Mouse (Mus musculus) midbrain, embryonic 15.5 days (tissue): ENCODE results near the gene Cox19. TPM values are rescaled to one million over a fixed set of nuclear protein-coding genes. Genes with fewer than 3 reads are reported as not detected.
"Not testable (repeated sequence)": the region's sequence is repeated elsewhere in the genome, so short reads cannot be mapped to it uniquely, and the experiment has no call there.

Experiments
- ATAC-seq: fragments of 200-750 bp; cut with Nextera tagmentation; replicated peaks from 2 replicates; pipeline ENCODE4 v1.8.0; 2017; ENCODE audit warnings: moderate TSS enrichment
- H3K27ac ChIP-seq: fragments of 300-500 bp; sonication (generic); 2 replicates; pipeline ENCODE4 v1.5.1; 2015; ENCODE audit warnings: mild to moderate bottlenecking, inconsistent platforms
- H3K27me3 ChIP-seq: fragments of 300-500 bp; sonication (generic); replicated peaks from 2 replicates; pipeline ENCODE4 v1.6.1; 2015; ENCODE audit warnings: inconsistent platforms
- H3K36me3 ChIP-seq: fragments of 300-500 bp; sonication (generic); replicated peaks from 2 replicates; pipeline ENCODE4 v1.6.1; 2015; ENCODE audit warnings: inconsistent platforms
- H3K4me1 ChIP-seq: fragments of 300-500 bp; sonication (generic); 2 replicates; pipeline ENCODE4 v1.6.1; 2015; ENCODE audit warnings: inconsistent platforms
- H3K4me2 ChIP-seq: fragments of 300-500 bp; sonication (generic); 2 replicates; pipeline ENCODE4 v1.6.1; 2015; ENCODE audit warnings: inconsistent platforms, mild to moderate bottlenecking, moderate library complexity
- H3K4me3 ChIP-seq: fragments of 300-500 bp; sonication (generic); 2 replicates; pipeline ENCODE4 v1.5.1; 2015; ENCODE audit warnings: mild to moderate bottlenecking, inconsistent platforms
- H3K9ac ChIP-seq: fragments of 300-500 bp; sonication (generic); 2 replicates; pipeline ENCODE4 v1.6.1; 2015; ENCODE audit warnings: mild to moderate bottlenecking, inconsistent platforms
- H3K9me3 ChIP-seq: fragments of 300-500 bp; sonication (generic); 2 replicates; pipeline ENCODE4 v1.6.1; 2016; ENCODE audit warnings: inconsistent platforms
- WGBS: fragments of 180-500 bp; shearing (Covaris S2); methylation state at CpG from one replicate; pipeline ENCODE4 v1.1.7; 2015; ENCODE audit warnings: mixed read lengths; 5-methylcytosine and 5-hydroxymethylcytosine counted together
- polyA plus RNA-seq: library from polyadenylated mRNA; unstranded; fragments of >200 nt; fragmentation: Nextera tagmentation; extraction: Ambion mirVana; gene quantifications from 2 replicates; pipeline ENCODE4 v1.2.1, GENCODE M21; 2015

Cox19 gene
- polyA plus RNA-seq: 106 and 108 TPM in 2 replicates

GRCm38 (mm10) chr5:139351134-139351533 is at the start of gene Cox19:
Gene Cox19, minus strand, starts transcription at chr5:139351418.
- 55% methylated on average over 5 of the region's 5 CpGs for WGBS
- H3K9ac ChIP-seq: no peak within 1 kb of the TSS
- H3K36me3 ChIP-seq: no peaks in the 10 kb centered on the region

DNA sequence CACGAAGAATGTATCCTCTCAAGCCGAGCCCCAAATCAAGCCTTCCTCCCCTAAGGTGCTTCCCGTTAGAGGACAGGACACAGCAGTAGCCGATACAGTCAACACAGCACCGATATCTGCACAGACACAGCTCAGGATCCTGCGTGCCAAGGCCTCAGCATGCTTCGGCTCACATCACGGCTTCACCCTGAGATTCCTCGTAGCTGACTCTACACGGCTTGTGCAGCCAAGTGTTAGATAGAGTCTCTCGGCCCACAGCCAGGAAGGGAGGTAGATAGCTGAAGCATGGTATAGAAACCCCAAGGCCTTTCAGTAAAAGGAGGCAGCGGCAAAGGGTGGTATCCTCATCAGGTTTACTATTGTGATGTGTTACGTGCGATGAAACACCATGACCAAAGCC is 48.8 kb upstream of the Cox19 start:
- Histone ChIP-seq H3K4me2 (no peak overlapping the region), H3K4me3 (no peak overlapping the region), H3K27me3 (no peaks in the 10 kb centered on the region), H3K27ac (no peak overlapping the region), H3K4me1 (peaks cover 3% of the 10 kb centered on the region; the same call in 1 of the 2 replicates), H3K9me3 (no peaks in the 10 kb centered on the region), H3K36me3 (no peaks in the 10 kb centered on the region), H3K9ac (no peak overlapping the region)
- ATAC-seq: no peak
- WGBS: 88% methylated on average over 14 of the region's 14 CpGs

More at GRCm38 (mm10) chr5:139351134-139351533, at the start of gene Cox19:
- no peak within 1 kb of the TSS for H3K4me3 ChIP-seq
- H3K9me3 ChIP-seq: no peaks in the 10 kb centered on the region
- H3K4me2 ChIP-seq: no peak within 1 kb of the TSS
- no peaks in the 10 kb centered on the region for H3K27me3 ChIP-seq
- H3K27ac ChIP-seq: no peak within 1 kb of the TSS
- no peak for ATAC-seq
- no peaks in the 10 kb centered on the region; the same call in 1 of the 2 replicates for H3K4me1 ChIP-seq

- no peak overlapping the region for H3K27ac ChIP-seq
- H3K27me3 ChIP-seq: no peaks in the 10 kb centered on the region
- peaks cover 3% of the 10 kb centered on the region; the same call in 1 of the 2 replicates for H3K4me1 ChIP-seq
- ATAC-seq: no peak
- no peaks in the 10 kb centered on the region for H3K36me3 ChIP-seq
- no peak overlapping the region for H3K4me3 ChIP-seq
- H3K9me3 ChIP-seq: no peaks in the 10 kb centered on the region
- WGBS: 83% methylated on average over 5 of the region's 5 CpGs
- H3K9ac ChIP-seq: no peak overlapping the region
- no peak overlapping the region for H3K4me2 ChIP-seq
Measured at GRCm38 (mm10) chr5:139398786-139399185, 47.6 kb upstream of the Cox19 start.

DNA sequence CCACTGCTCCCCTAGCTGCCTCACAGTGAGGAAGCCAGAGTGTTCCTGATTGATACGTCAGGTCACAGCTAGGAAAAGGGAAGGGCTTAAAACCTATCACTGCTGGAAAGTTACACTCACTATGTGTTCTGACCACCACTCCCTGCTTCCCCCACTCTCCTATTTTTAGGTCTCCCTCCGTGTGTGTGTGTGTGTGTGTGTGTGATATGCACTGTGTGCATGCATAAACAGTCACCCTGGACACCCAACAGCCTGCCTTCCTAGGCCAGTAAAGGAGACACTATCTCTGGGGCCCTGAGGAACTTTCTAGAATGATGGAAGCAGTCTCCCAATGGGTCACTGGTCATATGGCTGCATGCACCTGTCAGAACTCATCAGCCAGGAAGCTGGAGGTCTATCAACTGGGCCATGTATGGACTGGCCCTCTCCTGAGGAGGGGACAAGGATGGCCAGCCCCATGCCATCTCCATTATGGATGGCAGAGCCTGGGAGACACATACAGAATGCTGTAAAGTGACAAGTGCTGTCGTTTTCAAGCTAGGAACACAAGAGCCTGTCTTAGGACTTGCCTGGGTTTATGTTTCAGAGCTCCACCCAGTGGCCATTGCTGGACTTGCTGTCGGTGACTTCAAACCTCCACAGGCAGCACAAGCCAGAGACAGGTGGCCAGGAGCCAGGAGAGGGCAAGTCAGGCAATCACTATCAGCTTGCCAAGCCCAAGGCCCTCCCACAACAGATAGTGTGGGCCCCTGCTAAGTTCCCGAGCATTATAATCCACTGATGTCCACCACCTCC is 46.9 kb upstream of the Cox19 start:
- Histone ChIP-seq H3K9ac (no peak overlapping the region), H3K27ac (no peak overlapping the region), H3K4me1 (peaks cover 3% of the 10 kb centered on the region; the same call in 1 of the 2 replicates), H3K9me3 (no peaks in the 10 kb centered on the region), H3K36me3 (no peaks in the 10 kb centered on the region), H3K4me2 (no peak overlapping the region), H3K4me3 (no peak overlapping the region), H3K27me3 (no peaks in the 10 kb centered on the region)
- peak; percentile 75 for ATAC-seq
- 37% methylated on average over 5 of the region's 5 CpGs for WGBS

GRCm38 (mm10) chr5:139397359-139397916 is 46.2 kb upstream of the Cox19 start:
- Histone ChIP-seq H3K27ac (no peak overlapping the region), H3K4me1 (peaks cover 3% of the 10 kb centered on the region; the same call in 1 of the 2 replicates), H3K36me3 (no peaks in the 10 kb centered on the region), H3K9ac (no peak overlapping the region), H3K9me3 (no peaks in the 10 kb centered on the region), H3K4me2 (no peak overlapping the region), H3K4me3 (no peak overlapping the region), H3K27me3 (no peaks in the 10 kb centered on the region)
- WGBS: 89% methylated on average over 4 of the region's 4 CpGs
- no peak for ATAC-seq

- H3K9ac ChIP-seq: no peak overlapping the region
- H3K27me3 ChIP-seq: no peaks in the 10 kb centered on the region
- no peak for ATAC-seq
- no peak overlapping the region for H3K27ac ChIP-seq
- H3K36me3 ChIP-seq: no peaks in the 10 kb centered on the region
- H3K4me1 ChIP-seq: peaks cover 3% of the 10 kb centered on the region; the same call in 1 of the 2 replicates
- H3K4me3 ChIP-seq: no peak overlapping the region
- WGBS: 96% methylated on average over 4 of the region's 4 CpGs
- no peaks in the 10 kb centered on the region for H3K9me3 ChIP-seq
- no peak overlapping the region for H3K4me2 ChIP-seq
Measured at GRCm38 (mm10) chr5:139395528-139395927, 44.3 kb upstream of the Cox19 start.

- peaks cover 8% of the 10 kb centered on the region; the same call in 1 of the 2 replicates for H3K4me1 ChIP-seq
- no peaks in the 10 kb centered on the region for H3K36me3 ChIP-seq
- H3K4me3 ChIP-seq: no peak overlapping the region
- H3K9ac ChIP-seq: no peak overlapping the region
- WGBS: 60% methylated on average over 7 of the region's 7 CpGs
- no peaks in the 10 kb centered on the region for H3K9me3 ChIP-seq
- H3K4me2 ChIP-seq: no peak overlapping the region
- H3K27me3 ChIP-seq: no peaks in the 10 kb centered on the region
- H3K27ac ChIP-seq: no peak overlapping the region
- no peak for ATAC-seq
Measured at GRCm38 (mm10) chr5:139394399-139394798, 43.2 kb upstream of the Cox19 start.

- H3K9ac ChIP-seq: no peak overlapping the region
- H3K4me2 ChIP-seq: no peak overlapping the region
- no peak for ATAC-seq
- no peaks in the 10 kb centered on the region for H3K9me3 ChIP-seq
- peaks cover 19% of the 10 kb centered on the region for H3K4me1 ChIP-seq
- WGBS: 88% methylated on average over 16 of the region's 16 CpGs
- no peaks in the 10 kb centered on the region for H3K36me3 ChIP-seq
- no peak overlapping the region for H3K27ac ChIP-seq
- no peak overlapping the region for H3K4me3 ChIP-seq
- H3K27me3 ChIP-seq: no peaks in the 10 kb centered on the region
Measured at GRCm38 (mm10) chr5:139393197-139393588, 42.0 kb upstream of the Cox19 start.

DNA sequence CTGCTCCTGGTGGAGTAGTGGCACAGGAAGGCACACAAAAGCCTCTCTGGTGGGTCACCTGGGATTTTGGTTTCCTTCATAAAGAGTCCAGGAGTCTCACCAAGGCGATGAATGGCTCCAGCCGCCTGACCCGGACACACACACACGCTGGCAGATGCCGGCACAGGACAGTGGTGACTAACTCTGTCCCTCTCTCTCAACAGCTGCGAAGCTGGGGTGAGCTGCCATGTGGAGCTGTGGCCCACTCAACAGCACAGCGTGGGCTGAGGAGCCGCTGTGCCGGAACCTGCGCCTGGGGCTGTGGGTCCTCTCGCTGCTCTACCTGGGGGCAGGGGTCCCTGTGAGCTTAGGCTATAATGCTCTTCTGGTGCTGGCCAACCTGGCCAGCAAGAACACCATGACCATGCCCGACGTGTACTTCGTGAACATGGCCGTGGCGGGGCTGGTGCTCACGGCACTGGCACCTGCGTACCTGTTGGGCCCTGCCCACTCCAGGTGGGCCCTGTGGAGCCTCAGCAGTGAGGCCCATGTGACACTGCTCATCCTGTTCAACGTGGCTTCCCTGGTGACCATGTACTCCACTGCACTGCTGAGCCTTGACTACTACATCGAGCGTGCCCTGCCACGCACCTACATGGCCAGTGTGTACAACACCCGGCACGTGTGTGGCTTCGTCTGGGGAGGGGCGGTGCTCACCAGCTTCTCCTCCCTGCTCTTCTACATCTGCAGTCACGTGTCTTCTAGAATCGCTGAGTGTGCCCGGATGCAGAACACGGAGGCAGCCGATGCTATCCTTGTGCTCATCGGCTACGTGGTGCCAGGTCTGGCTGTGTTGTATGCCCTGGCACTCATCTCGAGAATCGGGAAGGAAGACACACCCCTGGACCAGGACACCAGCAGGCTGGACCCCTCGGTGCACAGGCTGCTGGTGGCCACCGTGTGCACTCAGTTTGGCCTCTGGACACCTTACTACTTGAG is 41.3 kb upstream of the Cox19 start:
- WGBS: 95% methylated on average over 37 of the region's 37 CpGs
- H3K9me3 ChIP-seq: no peaks in the 10 kb centered on the region
- no peak overlapping the region for H3K27ac ChIP-seq
- no peak overlapping the region for H3K4me2 ChIP-seq
- peaks cover 22% of the 10 kb centered on the region for H3K4me1 ChIP-seq
- no peaks in the 10 kb centered on the region for H3K36me3 ChIP-seq
- no peak for ATAC-seq
- no peak overlapping the region for H3K4me3 ChIP-seq
- no peak overlapping the region for H3K9ac ChIP-seq
- no peaks in the 10 kb centered on the region for H3K27me3 ChIP-seq

GRCm38 (mm10) chr5:139391309-139391990 is 40.2 kb upstream of the Cox19 start:
- no peak overlapping the region for H3K4me3 ChIP-seq
- no peaks in the 10 kb centered on the region for H3K27me3 ChIP-seq
- no peak overlapping the region for H3K9ac ChIP-seq
- no peak overlapping the region for H3K27ac ChIP-seq
- no peaks in the 10 kb centered on the region for H3K36me3 ChIP-seq
- H3K4me2 ChIP-seq: no peak overlapping the region
- peaks cover 22% of the 10 kb centered on the region for H3K4me1 ChIP-seq
- no peak for ATAC-seq
- no peaks in the 10 kb centered on the region for H3K9me3 ChIP-seq
- 74% methylated on average over 11 of the region's 11 CpGs for WGBS

- ATAC-seq, H3K27ac ChIP-seq, H3K36me3 ChIP-seq, H3K9ac ChIP-seq, H3K27me3 ChIP-seq, H3K4me2 ChIP-seq, H3K4me3 ChIP-seq, H3K9me3 ChIP-seq: not testable (repeated sequence)
- peaks cover 22% of the 10 kb centered on the region for H3K4me1 ChIP-seq
- WGBS: 78% methylated on average over 5 of the region's 5 CpGs
Measured at GRCm38 (mm10) chr5:139390324-139391119, 39.3 kb upstream of the Cox19 start.
